Mouse (Mus musculus): ENCODE measurements around the gene Tmem178.

DNA sequence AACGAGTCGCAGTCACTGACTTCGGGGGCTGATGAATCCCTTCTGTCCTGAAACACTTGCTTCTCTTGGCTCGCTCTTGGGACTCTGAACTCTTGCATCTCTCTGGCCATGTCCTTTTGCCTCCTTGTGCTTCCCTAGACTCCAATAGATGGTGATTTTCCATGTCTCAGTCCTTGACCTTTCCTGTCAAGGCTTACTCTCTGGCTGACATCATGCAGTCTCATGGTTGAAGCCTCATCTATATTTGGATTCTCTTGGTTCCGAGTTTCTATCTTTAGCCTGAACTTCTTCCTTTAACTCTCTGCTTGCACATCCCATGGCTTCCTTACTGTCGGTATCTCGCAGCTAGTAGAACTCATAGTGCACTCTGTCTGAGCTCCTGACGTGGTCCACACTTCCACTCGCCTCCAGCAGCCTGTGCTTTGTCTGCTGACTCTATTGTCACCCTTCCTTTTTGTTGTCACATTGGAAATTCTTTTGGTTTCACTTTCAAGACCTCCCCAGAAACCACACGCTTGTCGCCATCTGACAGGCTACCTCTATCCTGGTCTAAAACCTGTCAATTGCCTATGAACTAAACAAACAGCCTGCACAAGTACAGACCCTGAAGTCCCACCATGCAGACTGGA, 10.9 kb upstream of the Tmem178 start:
- no peak for TF ChIP-seq ETS1 (IDR thresholded peaks at IDR 0.05; ENCODE audit: low read depth, low read length)
- no peak for TF ChIP-seq ZC3H11A (IDR thresholded peaks at IDR 0.05; ENCODE audit: low read depth, low read length)
- no peak for TF ChIP-seq CTCF (IDR thresholded peaks at IDR 0.05 in 2 of 3, conservative IDR thresholded peaks at IDR 0.05 in 1 of 3; ENCODE audit: control insufficient read depth in 1 of 3, insufficient read depth in 1 of 3, low read depth in 2 of 3, low read length in 3 of 3, poor library complexity in 1 of 3, severe bottlenecking in 1 of 3)
- TF ChIP-seq EP300 (IDR thresholded peaks at IDR 0.05; ENCODE audit: low read depth in 1 of 2, low read length in 2 of 2), result no peak
- TF ChIP-seq TAL1 (IDR thresholded peaks at IDR 0.05; ENCODE audit: low read length), result no peak
- TF ChIP-seq POLR2A (IDR thresholded peaks at IDR 0.05; ENCODE audit: control insufficient read depth in 1 of 2, insufficient read depth in 1 of 2, low read depth in 1 of 2, low read length in 2 of 2, poor library complexity in 1 of 2), result no peak
- TF ChIP-seq TCF12 (IDR thresholded peaks at IDR 0.05; ENCODE audit: low read depth, low read length), result no peak
- TF ChIP-seq RAD21 (IDR thresholded peaks at IDR 0.05; ENCODE audit: low read depth, low read length), result no peak
- TF ChIP-seq SMC3 (IDR thresholded peaks at IDR 0.05; ENCODE audit: low read depth, low read length), result no peak
- TF ChIP-seq E2F4 (IDR thresholded peaks at IDR 0.05; ENCODE audit: borderline replicate concordance, low read depth, low read length), result no peak
- TF ChIP-seq MAFK (IDR thresholded peaks at IDR 0.05; ENCODE audit: borderline replicate concordance, low read depth, low read length), result no peak
- TF ChIP-seq ZKSCAN1 (IDR thresholded peaks at IDR 0.05; ENCODE audit: low read depth, low read length), result no peak
- no peak for TF ChIP-seq MEF2A (IDR thresholded peaks at IDR 0.05; ENCODE audit: extremely low read depth, insufficient replicate concordance, low read depth, low read length, poor library complexity, severe bottlenecking)

Measured in MEL (cell line).